Mouse (Mus musculus) cerebellum, postnatal 4 days (tissue): ENCODE data around the gene Mup12.
"Not testable (repeated sequence)": the region's sequence is repeated elsewhere in the genome, so short reads cannot be mapped to it uniquely, and the experiment has no call there.

Experiments used
- DNase-seq, 2 experiments: peaks; one replicate each; pipeline ENCODE4 v3.0.0; 2022; ENCODE audit warnings: low spot score in 2 of 2, mixed read lengths in 1 of 2

Mup12 gene

DNA sequence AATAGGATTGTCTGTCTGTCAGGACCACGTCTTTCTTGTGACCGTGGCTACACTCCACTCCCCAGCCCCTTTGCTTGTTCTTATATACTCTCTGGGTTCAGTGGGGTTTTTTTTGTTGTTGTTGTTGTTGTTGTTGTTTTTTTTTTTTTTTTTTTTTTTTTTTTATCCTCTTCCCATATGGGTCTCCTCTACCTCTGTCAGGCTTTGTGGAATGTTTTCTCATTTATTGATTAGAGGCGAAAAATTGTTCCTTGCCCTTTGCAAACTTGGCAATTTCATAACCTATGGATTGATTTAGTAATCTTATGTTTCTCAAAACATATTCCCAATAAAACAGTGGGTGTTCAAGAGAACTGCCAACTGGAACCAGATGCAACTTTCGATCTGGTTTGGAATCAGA is at the start of gene Mup12:
Gene Mup12 (minus strand): TSS at position 101 of the 400 bp plus-strand sequence.
- not testable (repeated sequence) for DNase-seq
